Mouse (Mus musculus): ENCODE data around the gene C130050O18Rik.

The C130050O18Rik gene

GRCm38 (mm10) chr5:139397959-139398753 is 6.9 kb upstream of the C130050O18Rik start:
- peak; percentile 96 for DNase-seq

DNA sequence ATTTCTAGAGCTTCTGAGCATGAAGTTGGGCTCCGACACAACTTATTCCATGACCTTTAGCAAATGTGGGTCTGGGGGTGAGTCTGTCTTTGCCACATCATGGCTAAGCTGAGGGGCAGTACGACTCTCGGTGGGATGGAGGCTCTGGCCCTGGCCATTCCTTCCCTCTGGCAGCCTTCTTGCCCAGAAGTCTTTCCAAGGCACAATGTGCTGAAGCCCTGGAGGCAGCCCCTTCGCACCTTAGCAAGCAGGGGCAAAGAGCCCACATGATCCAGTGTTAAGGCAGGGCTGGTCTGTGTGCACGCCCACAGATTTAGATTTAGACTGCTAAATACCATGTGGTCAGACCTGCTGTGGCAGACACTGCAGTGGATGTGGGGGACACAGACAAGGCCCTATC is 6.3 kb upstream of the C130050O18Rik start:
- no peak for DNase-seq

DNA sequence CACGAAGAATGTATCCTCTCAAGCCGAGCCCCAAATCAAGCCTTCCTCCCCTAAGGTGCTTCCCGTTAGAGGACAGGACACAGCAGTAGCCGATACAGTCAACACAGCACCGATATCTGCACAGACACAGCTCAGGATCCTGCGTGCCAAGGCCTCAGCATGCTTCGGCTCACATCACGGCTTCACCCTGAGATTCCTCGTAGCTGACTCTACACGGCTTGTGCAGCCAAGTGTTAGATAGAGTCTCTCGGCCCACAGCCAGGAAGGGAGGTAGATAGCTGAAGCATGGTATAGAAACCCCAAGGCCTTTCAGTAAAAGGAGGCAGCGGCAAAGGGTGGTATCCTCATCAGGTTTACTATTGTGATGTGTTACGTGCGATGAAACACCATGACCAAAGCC is 5.1 kb upstream of the C130050O18Rik start:
- DNase-seq, result no peak

DNA sequence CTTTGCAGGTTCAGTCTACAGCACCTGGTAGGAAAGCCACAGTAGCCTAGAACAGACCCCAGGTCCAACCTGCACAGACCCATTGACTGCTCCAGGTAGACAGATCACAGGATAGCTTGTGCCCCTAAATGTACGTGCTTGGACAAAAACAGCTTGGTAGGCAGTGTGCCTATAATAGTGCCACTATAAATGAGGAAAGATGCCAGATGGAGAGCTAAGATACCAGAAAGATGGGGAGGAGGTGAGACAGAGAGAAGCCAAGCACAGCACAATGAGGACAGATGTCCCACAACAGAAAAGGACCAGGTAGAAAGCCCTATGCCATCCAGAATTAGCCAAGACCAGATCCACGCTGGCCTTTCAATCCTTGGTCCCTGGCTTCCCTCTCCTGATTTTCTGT is 3.0 kb upstream of the C130050O18Rik start:
- no peak for DNase-seq

- no peak for DNase-seq
These were observed 1.3 kb upstream of the C130050O18Rik start for GRCm38 (mm10) chr5:139403692-139404260.

GRCm38 (mm10) chr5:139405478-139405877 is 398 bp downstream of the C130050O18Rik start:
- no peak for DNase-seq

GRCm38 (mm10) chr5:139405953-139406352 is 873 bp downstream of the C130050O18Rik start:
- DNase-seq, result no peak

DNA sequence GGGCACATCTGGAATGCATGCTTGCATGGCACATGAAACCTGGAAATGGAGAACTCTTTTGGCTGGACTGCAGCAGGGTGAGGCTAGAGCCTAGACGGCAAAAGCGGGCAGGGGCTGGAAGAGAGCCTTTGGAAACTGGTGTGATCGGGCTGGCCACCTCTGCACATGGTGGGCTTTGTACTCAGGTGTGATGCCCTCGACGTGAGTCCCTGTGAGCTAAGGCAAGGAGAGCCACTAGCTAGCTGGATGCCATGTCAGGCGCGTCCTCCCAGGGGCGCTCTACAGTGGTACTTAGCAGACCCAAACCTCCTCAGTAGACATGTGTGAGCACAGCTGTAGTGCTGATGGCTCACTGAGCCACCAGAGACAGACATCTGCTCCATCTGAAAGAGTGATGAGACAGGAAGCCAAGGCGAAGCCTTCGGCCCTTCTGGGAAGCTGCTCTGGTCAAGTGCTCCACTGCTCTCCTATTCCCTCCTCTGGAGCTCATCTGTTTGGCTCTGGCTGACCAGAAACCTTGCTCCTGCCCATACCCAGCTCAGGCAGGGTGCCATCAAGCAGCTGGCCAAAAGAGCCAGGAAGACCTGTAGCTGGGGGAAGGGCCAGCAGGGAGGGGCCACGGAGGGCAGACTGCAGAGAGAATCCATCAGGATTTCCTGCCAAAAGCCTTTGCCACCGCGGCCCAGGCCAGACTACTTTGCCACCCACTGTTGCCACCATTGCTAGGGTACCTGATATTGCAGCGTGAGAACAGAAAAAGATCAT is 2.2 kb downstream of the C130050O18Rik start:
- DNase-seq, result no peak

DNA sequence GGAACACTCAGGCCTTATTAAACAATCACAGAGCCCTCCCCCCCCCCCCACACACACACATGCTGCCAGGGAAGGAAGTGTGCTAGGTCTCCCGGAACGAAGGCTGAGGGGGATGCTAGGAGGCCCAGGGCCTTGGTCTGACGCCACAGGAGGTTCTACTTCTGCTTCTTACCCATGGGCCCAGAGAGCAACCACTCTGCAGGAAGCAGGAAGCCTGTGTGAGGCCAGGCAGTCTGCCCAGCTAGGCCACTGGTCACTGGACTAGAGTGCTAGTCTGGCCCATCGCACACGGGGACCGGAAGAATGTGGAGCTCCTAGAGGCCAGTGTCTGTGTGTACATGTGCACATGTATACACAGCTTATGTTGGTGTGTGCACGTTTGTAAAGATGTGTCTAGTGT is 3.4 kb downstream of the C130050O18Rik start:
- no peak for DNase-seq

GRCm38 (mm10) chr5:139409412-139409811 is 4.3 kb downstream of the C130050O18Rik start:
- peak; percentile 63 for DNase-seq

GRCm38 (mm10) chr5:139410056-139410455 is 5.0 kb downstream of the C130050O18Rik start:
- no peak for DNase-seq

DNA sequence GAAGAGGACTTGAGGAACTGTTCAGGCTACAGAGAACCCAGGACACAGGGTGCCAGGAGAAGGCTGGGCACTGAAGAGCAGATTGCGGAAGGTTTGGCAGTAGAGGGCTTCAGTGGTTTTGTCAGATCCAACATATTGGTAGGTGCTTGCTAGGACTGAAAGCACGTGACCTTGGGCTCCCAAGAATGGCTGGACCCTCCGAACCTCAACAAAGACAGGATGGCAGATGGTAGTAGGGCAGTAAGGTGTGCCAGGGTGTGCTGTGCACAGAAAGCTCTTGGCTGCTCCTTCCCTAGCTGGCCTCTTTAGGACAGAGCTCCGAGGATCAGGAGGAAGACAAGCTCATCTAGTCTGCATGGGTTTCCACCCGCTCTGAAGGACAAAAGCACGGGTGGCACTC is 6.0 kb downstream of the C130050O18Rik start:
- no peak for DNase-seq

- DNase-seq, result no peak
These were observed 6.7 kb downstream of the C130050O18Rik start for GRCm38 (mm10) chr5:139411665-139412314.

DNA sequence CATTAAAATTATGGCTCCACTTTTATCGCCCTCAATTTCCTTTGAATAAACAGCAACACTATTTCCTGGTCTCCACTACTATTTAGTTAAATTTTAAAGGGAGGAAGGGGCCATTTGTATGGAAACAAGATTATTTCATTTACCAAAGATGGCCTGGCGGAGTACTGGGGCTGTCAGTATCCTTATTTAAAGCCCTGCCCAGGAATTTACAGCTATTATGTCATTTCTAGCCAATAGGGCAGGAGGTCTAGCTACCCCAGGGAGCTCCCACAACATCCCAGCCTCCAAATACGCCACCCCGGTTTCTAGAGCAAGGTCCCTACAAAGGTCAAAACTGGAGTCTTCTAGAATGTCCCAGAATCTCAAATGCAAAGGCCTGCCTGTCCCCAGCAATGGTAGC is 8.5 kb downstream of the C130050O18Rik start:
- DNase-seq, result no peak

GRCm38 (mm10) chr5:139415001-139415400 is 9.9 kb downstream of the C130050O18Rik start:
- DNase-seq, result no peak

DNA sequence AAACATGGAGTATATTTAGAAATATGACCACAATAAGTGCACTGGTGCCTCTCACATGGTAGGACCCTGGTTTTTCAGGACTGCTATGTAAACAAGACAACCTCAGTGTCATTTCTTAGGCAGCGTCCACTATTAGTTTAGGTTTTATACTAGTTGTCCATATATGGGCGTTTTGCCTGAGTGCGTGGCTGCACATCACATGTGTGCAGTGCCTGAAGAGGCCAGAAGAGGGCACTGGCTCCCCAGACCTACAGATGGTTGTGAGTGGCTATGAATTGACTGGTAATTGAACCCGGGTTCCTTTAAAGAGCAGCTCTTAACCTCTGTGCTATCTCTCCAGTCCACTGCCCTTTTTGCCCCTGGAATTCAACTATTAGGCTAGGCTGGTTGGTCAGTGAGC is 11.9 kb downstream of the C130050O18Rik start:
- DNase-seq, result no peak

DNA sequence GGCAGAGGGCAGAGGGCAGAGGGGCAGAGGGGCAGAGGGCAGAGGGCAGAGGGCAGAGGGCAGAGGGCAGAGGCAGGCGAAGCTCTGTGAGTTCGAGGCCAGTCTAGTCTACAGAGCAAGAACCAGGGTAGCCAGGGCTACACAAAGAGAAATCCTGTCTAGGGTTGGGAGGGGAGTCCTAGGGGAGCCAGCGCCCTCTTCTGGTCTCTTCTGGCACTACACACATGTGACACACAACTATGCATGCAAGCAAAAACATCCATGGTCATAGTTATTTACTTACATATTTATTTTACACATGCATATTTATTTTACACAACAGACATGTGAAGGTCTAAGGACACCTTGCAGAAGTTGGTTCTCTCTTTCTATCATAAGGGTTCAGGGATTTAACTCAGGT is 12.4 kb downstream of the C130050O18Rik start:
- DNase-seq, result no peak

DNA sequence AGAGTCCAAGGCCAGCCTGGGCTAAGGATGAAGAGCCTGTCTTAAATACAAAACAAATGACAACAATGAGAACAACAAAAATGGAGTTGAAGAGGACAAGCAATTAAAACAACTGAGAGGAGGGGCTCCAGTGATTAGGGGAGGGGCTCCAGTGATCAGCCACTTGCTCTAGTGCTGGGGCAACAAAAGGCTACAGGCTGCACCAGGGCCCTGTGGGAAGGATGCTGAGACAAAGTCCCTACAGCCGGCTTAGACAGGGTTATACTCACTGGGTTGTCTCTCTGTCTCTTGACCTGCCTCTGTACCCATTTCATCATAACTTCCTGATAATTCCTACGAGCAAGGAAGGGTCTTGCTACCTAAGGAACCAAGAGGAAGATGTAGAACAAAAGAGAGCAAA is 13.0 kb downstream of the C130050O18Rik start:
- no peak for DNase-seq

GRCm38 (mm10) chr5:139418633-139419032 is 13.6 kb downstream of the C130050O18Rik start:
- no peak for DNase-seq

- no peak for DNase-seq
These were observed 18.2 kb downstream of the C130050O18Rik start, which contains the start of gene Gper1 for GRCm38 (mm10) chr5:139423026-139423865. Gper1 (plus strand) TSS chr5:139423151.

GRCm38 (mm10) chr5:139425198-139425597 is 20.1 kb downstream of the C130050O18Rik start:
- DNase-seq, result no peak

- DNase-seq, result no peak
These were observed 21.9 kb downstream of the C130050O18Rik start for GRCm38 (mm10) chr5:139427001-139427400.
